Mouse (Mus musculus): Measurements from ENCODE around the gene Nck2. TPM values are rescaled to one million over a fixed set of nuclear protein-coding genes. Genes with fewer than 3 reads are reported as not detected.

Gene Nck2
- polyA plus RNA-seq, 2 experiments: 8.4 to 9.0 TPM

DNA sequence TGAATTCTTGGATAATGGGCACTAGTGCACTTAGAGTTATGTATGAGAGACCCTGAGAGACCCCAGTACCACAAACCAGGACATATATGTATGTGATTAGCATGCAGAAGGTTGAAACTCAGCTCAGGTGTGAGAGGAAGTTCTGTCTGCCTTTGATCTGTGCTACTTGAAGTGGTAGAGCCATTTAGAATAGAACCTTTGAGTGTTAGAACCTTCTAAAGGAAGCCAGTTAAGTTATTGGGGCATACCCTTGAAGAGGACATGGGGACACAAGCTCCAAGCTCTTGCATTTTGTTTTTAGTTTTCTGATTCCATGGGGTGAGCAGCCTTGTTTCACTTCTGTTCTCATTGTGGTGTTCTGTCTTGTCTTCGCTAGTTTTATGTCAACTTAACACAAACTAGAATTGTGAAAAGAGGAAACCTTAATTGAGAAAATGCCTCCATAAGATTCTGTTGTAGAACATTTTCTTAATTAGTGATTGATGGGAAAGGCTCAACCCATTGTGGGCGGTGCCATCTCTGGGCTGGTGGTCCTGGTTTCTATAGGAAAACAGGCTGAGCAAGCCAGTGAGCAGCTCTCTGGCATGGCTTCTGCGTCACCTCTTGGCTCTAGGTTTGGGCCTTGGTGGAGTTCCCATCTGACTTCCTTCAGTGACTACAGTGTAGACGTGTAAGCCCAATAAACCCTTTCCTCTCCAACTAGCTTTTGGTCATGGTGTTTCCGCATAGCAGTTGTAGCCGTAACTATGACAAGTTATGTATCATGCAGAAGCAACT is 57.0 kb downstream of the Nck2 start:
- TF ChIP-seq EP300 (IDR thresholded peaks at IDR 0.05; ENCODE audit: low read depth): no peak
- TF ChIP-seq CTCF (IDR thresholded peaks at IDR 0.05; ENCODE audit: low read depth): no peak
- ATAC-seq (ENCODE audit: insufficient read depth) (no peak), DNase-seq (ENCODE audit: low read depth in 3 of 3, low spot score in 3 of 3) (no peak)
- no peak overlapping the region for H3K4me2 ChIP-seq (ENCODE audit: low read depth)
- H3K9ac ChIP-seq (replicated peaks): no peak overlapping the region
- no peak overlapping the region for H3K4me3 ChIP-seq (ENCODE audit: insufficient read depth in 1 of 2, low read depth in 2 of 2, low read length in 2 of 2)
- H3K27ac ChIP-seq: no peak overlapping the region
- no peaks in the 10 kb centered on the region for H3K36me3 ChIP-seq (replicated peaks; ENCODE audit: control insufficient read depth, insufficient read depth, low read depth)
- 81% methylated on average over 6 of the region's 6 CpGs for WGBS (ENCODE audit: insufficient replicate concordance)
- H3K9me3 ChIP-seq (ENCODE audit: control insufficient read depth, low read length): no peaks in the 10 kb centered on the region
- peaks cover 13 to 45% of the 10 kb centered on the region in 2 experiments for H3K4me1 ChIP-seq (replicated peaks; ENCODE audit: control insufficient read depth in 2 of 2, insufficient read depth in 2 of 2, low read length in 1 of 2)
- H3K27me3 ChIP-seq (ENCODE audit: control insufficient read depth, insufficient read depth, low read length): no peaks in the 10 kb centered on the region

DNA sequence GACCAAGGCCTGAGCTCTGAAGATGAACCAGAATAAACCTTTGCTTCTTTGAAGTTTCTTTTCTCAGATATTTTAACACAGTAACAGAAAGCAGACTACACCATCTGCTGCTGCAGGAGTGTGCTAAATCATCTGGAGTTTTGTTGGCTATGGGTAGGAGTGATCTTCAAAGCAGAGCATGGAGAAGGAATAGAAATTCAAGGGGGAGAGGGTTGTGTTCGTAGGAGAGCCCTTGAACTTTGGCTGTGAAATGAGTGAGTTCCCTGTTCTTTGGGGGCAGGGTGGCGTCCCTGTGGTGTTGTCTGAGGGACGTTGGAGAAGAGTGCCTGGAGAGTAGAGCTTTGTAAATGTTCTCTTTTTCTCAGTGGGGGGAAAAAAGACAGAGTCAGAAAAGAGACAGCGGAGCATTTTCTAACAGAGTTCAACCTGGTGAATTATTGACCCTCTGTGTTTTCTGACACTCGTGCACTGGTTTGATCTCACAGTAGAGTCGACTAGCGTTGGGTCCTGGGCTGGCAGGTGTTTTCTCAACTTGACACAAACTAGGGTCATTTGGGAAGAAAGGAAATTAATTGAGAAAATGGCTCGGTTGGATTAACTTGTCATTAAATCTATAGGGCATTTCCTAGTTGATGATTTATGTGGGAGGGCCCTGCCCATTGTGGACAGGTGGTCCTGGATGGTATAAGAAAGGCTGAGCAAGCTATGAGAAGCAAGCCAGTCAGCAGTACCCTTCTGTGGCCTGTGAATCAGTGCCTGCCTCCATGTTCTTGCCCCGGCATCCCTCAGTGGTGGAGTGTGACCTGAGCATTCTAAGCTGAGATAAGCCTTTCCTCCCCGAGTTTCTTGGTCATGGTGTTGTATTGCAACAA is 57.8 kb downstream of the Nck2 start:
- TF ChIP-seq CTCF (IDR thresholded peaks at IDR 0.05; ENCODE audit: low read depth) (no peak), EP300 (IDR thresholded peaks at IDR 0.05; ENCODE audit: low read depth) (no peak)
- H3K4me1 ChIP-seq (replicated peaks; ENCODE audit: control insufficient read depth in 2 of 2, insufficient read depth in 2 of 2, low read length in 1 of 2): peaks cover 15 to 45% of the 10 kb centered on the region in 2 experiments
- H3K36me3 ChIP-seq (replicated peaks; ENCODE audit: control insufficient read depth, insufficient read depth, low read depth): no peaks in the 10 kb centered on the region
- H3K27me3 ChIP-seq (ENCODE audit: control insufficient read depth, insufficient read depth, low read length): no peaks in the 10 kb centered on the region
- no peak for ATAC-seq (ENCODE audit: insufficient read depth)
- WGBS (ENCODE audit: insufficient replicate concordance): 52% methylated on average over 10 of the region's 10 CpGs
- no peak overlapping the region for H3K4me2 ChIP-seq (ENCODE audit: low read depth)
- DNase-seq (ENCODE audit: low read depth in 3 of 3, low spot score in 3 of 3): no peak
- no peak overlapping the region for H3K27ac ChIP-seq
- no peaks in the 10 kb centered on the region for H3K9me3 ChIP-seq (ENCODE audit: control insufficient read depth, low read length)
- no peak overlapping the region for H3K9ac ChIP-seq (replicated peaks)
- no peak overlapping the region for H3K4me3 ChIP-seq (ENCODE audit: insufficient read depth in 1 of 2, low read depth in 2 of 2, low read length in 2 of 2)

DNA sequence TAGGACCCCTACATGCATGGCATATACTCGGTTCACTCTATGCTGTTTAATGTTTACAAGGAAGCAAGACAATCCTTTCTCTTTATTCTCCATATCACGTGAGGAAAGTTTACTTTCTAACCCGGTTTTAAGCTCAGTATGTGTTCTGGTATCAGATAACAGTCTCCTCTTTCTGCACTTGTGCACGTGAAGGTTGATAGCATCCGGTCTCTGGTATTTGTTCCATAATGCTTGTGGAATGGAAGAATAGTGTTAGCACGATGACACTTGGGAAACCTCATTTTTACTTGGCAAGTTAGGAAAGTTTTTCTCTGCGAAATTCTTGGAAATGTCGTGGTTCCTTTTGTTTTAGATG is 58.4 kb downstream of the Nck2 start:
- WGBS (ENCODE audit: insufficient replicate concordance): 47% methylated on average over 8 of the region's 8 CpGs
- Histone ChIP-seq H3K9ac (replicated peaks) (no peak overlapping the region), H3K9me3 (ENCODE audit: control insufficient read depth, low read length) (no peaks in the 10 kb centered on the region), H3K27me3 (ENCODE audit: control insufficient read depth, insufficient read depth, low read length) (no peaks in the 10 kb centered on the region), H3K36me3 (replicated peaks; ENCODE audit: control insufficient read depth, insufficient read depth, low read depth) (no peaks in the 10 kb centered on the region), H3K4me3 (ENCODE audit: insufficient read depth in 1 of 2, low read depth in 2 of 2, low read length in 2 of 2) (no peak overlapping the region), H3K4me1 (replicated peaks; ENCODE audit: control insufficient read depth in 2 of 2, insufficient read depth in 2 of 2, low read length in 1 of 2) (peaks cover 15 to 45% of the 10 kb centered on the region in 2 experiments), H3K27ac (no peak overlapping the region), H3K4me2 (ENCODE audit: low read depth) (no peak overlapping the region)
- TF ChIP-seq CTCF (IDR thresholded peaks at IDR 0.05; ENCODE audit: low read depth) (no peak), EP300 (IDR thresholded peaks at IDR 0.05; ENCODE audit: low read depth) (no peak)
- ATAC-seq (ENCODE audit: insufficient read depth): no peak
- no peak for DNase-seq (ENCODE audit: low read depth in 3 of 3, low spot score in 3 of 3)

DNA sequence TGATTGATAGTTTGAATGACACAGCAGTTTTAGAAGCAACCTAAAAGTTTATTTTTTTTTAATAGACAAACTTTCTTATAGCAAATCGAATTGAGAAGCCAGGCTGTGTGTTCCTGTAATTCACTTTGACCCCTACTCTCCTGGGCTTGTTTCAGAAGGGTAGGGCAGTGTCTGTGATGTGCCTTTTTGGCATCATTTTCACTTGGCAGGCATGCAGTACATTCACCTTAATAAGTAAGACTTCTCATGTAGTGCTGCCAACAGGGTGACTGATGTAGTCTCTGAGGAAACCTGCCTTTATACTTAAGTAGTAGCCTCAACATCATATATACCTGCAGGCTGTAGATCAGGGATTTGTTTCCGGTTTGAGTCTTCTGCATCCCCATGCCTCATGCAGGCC is 58.9 kb downstream of the Nck2 start:
- 64% methylated on average over 2 of the region's 2 CpGs for WGBS (ENCODE audit: insufficient replicate concordance)
- no peak overlapping the region for H3K9ac ChIP-seq (replicated peaks)
- peaks cover 15 to 45% of the 10 kb centered on the region in 2 experiments for H3K4me1 ChIP-seq (replicated peaks; ENCODE audit: control insufficient read depth in 2 of 2, insufficient read depth in 2 of 2, low read length in 1 of 2)
- TF ChIP-seq EP300 (IDR thresholded peaks at IDR 0.05; ENCODE audit: low read depth) (no peak), CTCF (IDR thresholded peaks at IDR 0.05; ENCODE audit: low read depth) (no peak)
- ATAC-seq (ENCODE audit: insufficient read depth): no peak
- H3K4me3 ChIP-seq (ENCODE audit: insufficient read depth in 1 of 2, low read depth in 2 of 2, low read length in 2 of 2): no peak overlapping the region
- H3K36me3 ChIP-seq (replicated peaks; ENCODE audit: control insufficient read depth, insufficient read depth, low read depth): no peaks in the 10 kb centered on the region
- H3K4me2 ChIP-seq (ENCODE audit: low read depth): no peak overlapping the region
- DNase-seq (ENCODE audit: low read depth in 3 of 3, low spot score in 3 of 3): no peak
- H3K27me3 ChIP-seq (ENCODE audit: control insufficient read depth, insufficient read depth, low read length): no peaks in the 10 kb centered on the region
- no peak overlapping the region for H3K27ac ChIP-seq
- H3K9me3 ChIP-seq (ENCODE audit: control insufficient read depth, low read length): no peaks in the 10 kb centered on the region

DNA sequence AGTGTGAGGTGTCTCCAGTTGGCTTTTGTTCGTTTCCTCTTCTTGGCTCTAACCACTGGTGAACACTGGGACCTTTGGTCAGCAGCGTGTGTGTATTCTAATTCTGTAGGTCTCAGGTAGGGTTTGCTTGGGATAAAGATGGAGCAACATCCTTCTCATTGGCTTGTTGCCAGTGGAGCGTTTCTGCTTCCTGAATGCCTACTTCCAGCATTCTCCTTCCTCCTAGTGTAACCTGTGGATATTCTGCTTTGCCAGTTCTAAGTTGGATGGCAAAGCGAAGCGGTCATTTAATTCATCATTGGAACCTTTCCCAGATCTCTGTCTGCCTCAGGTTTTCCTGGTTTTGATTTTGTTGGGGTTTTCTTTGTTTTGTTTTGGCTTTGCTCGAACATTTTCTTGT is 59.3 kb downstream of the Nck2 start:
- WGBS (ENCODE audit: insufficient replicate concordance): 79% methylated on average over 6 of the region's 6 CpGs
- peaks cover 15 to 45% of the 10 kb centered on the region in 2 experiments for H3K4me1 ChIP-seq (replicated peaks; ENCODE audit: control insufficient read depth in 2 of 2, insufficient read depth in 2 of 2, low read length in 1 of 2)

More for the DNA sequence above, 59.3 kb downstream of the Nck2 start:
- Histone ChIP-seq H3K27ac (no peak overlapping the region), H3K9me3 (ENCODE audit: control insufficient read depth, low read length) (no peaks in the 10 kb centered on the region), H3K27me3 (ENCODE audit: control insufficient read depth, insufficient read depth, low read length) (no peaks in the 10 kb centered on the region), H3K36me3 (replicated peaks; ENCODE audit: control insufficient read depth, insufficient read depth, low read depth) (no peaks in the 10 kb centered on the region; the same call in 1 of the 2 replicates), H3K9ac (replicated peaks) (no peak overlapping the region), H3K4me3 (ENCODE audit: insufficient read depth in 1 of 2, low read depth in 2 of 2, low read length in 2 of 2) (no peak overlapping the region), H3K4me2 (ENCODE audit: low read depth) (no peak overlapping the region)
- ATAC-seq (ENCODE audit: insufficient read depth): no peak
- TF ChIP-seq CTCF (IDR thresholded peaks at IDR 0.05; ENCODE audit: low read depth) (no peak), EP300 (IDR thresholded peaks at IDR 0.05; ENCODE audit: low read depth) (no peak)
- DNase-seq (ENCODE audit: low read depth in 3 of 3, low spot score in 3 of 3): no peak
